Mouse (Mus musculus) hindbrain, embryonic 16.5 days (tissue): Measurements from ENCODE around the gene Gabrb3. TPM values are rescaled to one million over a fixed set of nuclear protein-coding genes. Genes with fewer than 3 reads are reported as not detected.

Experiments used
- ATAC-seq: fragments of 200-750 bp; cut with Nextera tagmentation; 2 replicates; pipeline ENCODE4 v1.8.0; 2017; ENCODE audit warnings: moderate TSS enrichment, moderate library complexity
- H3K27ac ChIP-seq: fragments of 300-500 bp; sonication (generic); 2 replicates; pipeline ENCODE4 v1.5.1; 2014; ENCODE audit warnings: low read depth, mild to moderate bottlenecking, control low read depth, low read length, moderate library complexity
- H3K27me3 ChIP-seq: fragments of 300-500 bp; sonication (generic); replicated peaks from 2 replicates; pipeline ENCODE4 v1.6.1; 2014; ENCODE audit warnings: low read length; ENCODE audit not compliant: control insufficient read depth, insufficient read depth
- H3K36me3 ChIP-seq: fragments of 300-500 bp; sonication (generic); 2 replicates; pipeline ENCODE4 v1.6.1; 2014; ENCODE audit warnings: mild to moderate bottlenecking, low read length, moderate library complexity, mixed read lengths; ENCODE audit not compliant: control insufficient read depth, insufficient read depth
- H3K4me1 ChIP-seq: fragments of 300-500 bp; sonication (generic); 2 replicates; pipeline ENCODE4 v1.6.1; 2014; ENCODE audit warnings: low read depth, low read length; ENCODE audit not compliant: control insufficient read depth, insufficient read depth
- H3K4me2 ChIP-seq: fragments of 300-500 bp; sonication (generic); 2 replicates; pipeline ENCODE4 v1.6.1; 2014; ENCODE audit warnings: mild to moderate bottlenecking, low read length, control low read depth, moderate library complexity
- H3K4me3 ChIP-seq: fragments of 300-500 bp; sonication (generic); 2 replicates; pipeline ENCODE4 v1.5.1; 2014; ENCODE audit warnings: mild to moderate bottlenecking, low read length, control low read depth, moderate library complexity
- H3K9ac ChIP-seq: fragments of 300-500 bp; sonication (generic); 2 replicates; pipeline ENCODE4 v1.6.1; 2014; ENCODE audit warnings: low read depth, mild to moderate bottlenecking, control low read depth, low read length, moderate library complexity
- H3K9me3 ChIP-seq: fragments of 300-500 bp; sonication (generic); 2 replicates; pipeline ENCODE4 v1.6.1; 2014; ENCODE audit warnings: mild to moderate bottlenecking, low read length, moderate library complexity; ENCODE audit not compliant: control insufficient read depth
- WGBS: fragments of 180-500 bp; shearing (Covaris S2); extraction: QIAGEN DNeasy Blood & Tissue Kit; methylation state at CpG from one replicate; pipeline ENCODE4 v1.1.7; 2014; 5-methylcytosine and 5-hydroxymethylcytosine counted together
- polyA plus RNA-seq: library from polyadenylated mRNA; unstranded; fragments of >200 nt; fragmentation: Nextera tagmentation; extraction: Ambion mirVana; gene quantifications from 2 replicates; pipeline ENCODE4 v1.2.1, GENCODE M21; 2015

The Gabrb3 gene
- polyA plus RNA-seq, 1 experiment from 2014 or later = 57.6 TPM

- ATAC-seq = peak; percentile 76
- 1% methylated on average over 70 of the region's 72 CpGs for WGBS
- Histone ChIP-seq H3K4me2 (peak overlapping the region; percentile 74), H3K9ac (peak overlapping the region; percentile 78), H3K4me1 (peaks cover 3% of the 10 kb centered on the region; the same call in 1 of the 2 replicates), H3K27me3 (peaks cover 5% of the 10 kb centered on the region; the same call in 1 of the 2 replicates), H3K27ac (peak overlapping the region; percentile 71), H3K36me3 (no peaks in the 10 kb centered on the region), H3K4me3 (peak overlapping the region; percentile 73), H3K9me3 (no peaks in the 10 kb centered on the region)
Measured at GRCm38 (mm10) chr7:57508860-57509632, 89.6 kb downstream of the Gabrb3 start.

GRCm38 (mm10) chr7:57509681-57510141 is 90.2 kb downstream of the Gabrb3 start, which contains the start of gene Gabra5:
Gene Gabra5 (minus strand): TSS chr7:57510059.
- H3K27ac ChIP-seq = peak within 1 kb of the TSS; percentile 71

GRCm38 (mm10) chr7:57512955-57513354 is 93.5 kb downstream of the Gabrb3 start:
- no peak for ATAC-seq
- Histone ChIP-seq H3K27me3 (peaks cover 2% of the 10 kb centered on the region; the same call in 1 of the 2 replicates), H3K36me3 (no peaks in the 10 kb centered on the region), H3K27ac (no peak overlapping the region), H3K4me3 (no peak overlapping the region), H3K4me1 (peaks cover 3% of the 10 kb centered on the region; the same call in 1 of the 2 replicates), H3K9me3 (no peaks in the 10 kb centered on the region), H3K9ac (no peak overlapping the region), H3K4me2 (no peak overlapping the region)
- 23% methylated on average over 3 of the region's 3 CpGs for WGBS

More at GRCm38 (mm10) chr7:57509681-57510141, 90.2 kb downstream of the Gabrb3 start, which contains the start of gene Gabra5:
- H3K4me3 ChIP-seq = peak within 1 kb of the TSS; percentile 73
- H3K9ac ChIP-seq = peak within 1 kb of the TSS; percentile 78
- H3K27me3 ChIP-seq = peaks cover 5% of the 10 kb centered on the region; the same call in 1 of the 2 replicates
- ATAC-seq = peak; percentile 88
- peak within 1 kb of the TSS; percentile 74 for H3K4me2 ChIP-seq
- WGBS = under 1% methylated on average over 59 of the region's 59 CpGs
- H3K4me1 ChIP-seq = peaks cover 3% of the 10 kb centered on the region; the same call in 1 of the 2 replicates
- no peaks in the 10 kb centered on the region for H3K9me3 ChIP-seq
- H3K36me3 ChIP-seq = no peaks in the 10 kb centered on the region

- no peak for ATAC-seq
- H3K27me3 ChIP-seq = no peaks in the 10 kb centered on the region
- H3K27ac ChIP-seq = no peak overlapping the region
- no peaks in the 10 kb centered on the region for H3K4me1 ChIP-seq
- WGBS = 87% methylated on average over 4 of the region's 4 CpGs
- no peak overlapping the region for H3K4me2 ChIP-seq
- H3K9me3 ChIP-seq = no peaks in the 10 kb centered on the region
- no peak overlapping the region for H3K4me3 ChIP-seq
- no peak overlapping the region for H3K9ac ChIP-seq
- no peaks in the 10 kb centered on the region for H3K36me3 ChIP-seq
Measured at GRCm38 (mm10) chr7:57529451-57529850, 110.0 kb downstream of the Gabrb3 start.

DNA sequence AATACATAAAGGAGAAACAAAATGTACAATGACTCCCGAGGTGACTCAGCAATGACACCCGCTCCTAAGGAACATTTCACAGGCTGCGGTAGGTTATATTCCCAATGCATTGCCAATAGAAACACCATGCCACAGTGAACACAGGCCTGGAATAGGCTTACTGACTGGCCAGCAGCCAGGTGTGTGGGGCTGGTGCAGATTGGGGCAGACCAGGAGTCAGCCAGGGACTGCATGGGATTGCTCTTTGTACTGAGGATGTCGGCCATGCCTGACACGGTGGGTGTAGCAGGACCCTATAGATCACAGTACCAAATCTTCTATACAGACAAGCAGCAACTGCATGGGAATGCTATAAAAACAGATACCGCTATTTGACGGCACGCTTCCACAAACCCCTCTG is 110.5 kb downstream of the Gabrb3 start:
- H3K4me3 ChIP-seq = no peak overlapping the region
- no peaks in the 10 kb centered on the region for H3K4me1 ChIP-seq
- no peak overlapping the region for H3K9ac ChIP-seq
- H3K27me3 ChIP-seq = no peaks in the 10 kb centered on the region
- no peak overlapping the region for H3K27ac ChIP-seq
- no peaks in the 10 kb centered on the region for H3K36me3 ChIP-seq
- H3K9me3 ChIP-seq = no peaks in the 10 kb centered on the region
- 0 out of 2 replicates have a peak, but pooled peaks have one; percentile 11 for ATAC-seq
- H3K4me2 ChIP-seq = no peak overlapping the region
- WGBS = 84% methylated on average over 8 of the region's 8 CpGs

DNA sequence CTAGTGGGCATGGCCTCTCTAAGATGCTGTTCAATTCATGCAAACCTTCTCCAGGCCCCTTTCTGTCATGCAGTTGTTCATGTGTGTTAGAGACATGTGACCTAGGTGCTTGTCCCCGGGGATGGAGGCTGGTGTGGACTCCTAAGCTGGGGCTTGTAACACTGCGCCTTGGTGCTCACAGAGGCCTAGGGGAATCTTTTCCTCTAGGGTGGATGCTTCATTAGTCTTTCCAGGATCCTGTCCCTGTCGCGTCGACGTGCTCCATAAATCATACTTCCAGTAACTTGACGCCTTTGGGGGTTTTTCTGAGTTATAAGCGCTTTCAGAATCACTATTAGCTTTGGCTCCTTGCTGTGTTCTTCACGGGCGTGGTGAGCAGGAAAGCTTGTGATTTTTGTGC is 113.2 kb downstream of the Gabrb3 start:
- no peak overlapping the region for H3K4me2 ChIP-seq
- no peak overlapping the region for H3K27ac ChIP-seq
- H3K4me1 ChIP-seq = no peaks in the 10 kb centered on the region
- 79% methylated on average over 10 of the region's 10 CpGs for WGBS
- H3K4me3 ChIP-seq = no peak overlapping the region
- H3K36me3 ChIP-seq = no peaks in the 10 kb centered on the region
- no peaks in the 10 kb centered on the region for H3K27me3 ChIP-seq
- no peaks in the 10 kb centered on the region for H3K9me3 ChIP-seq
- H3K9ac ChIP-seq = no peak overlapping the region
- ATAC-seq = no peak

DNA sequence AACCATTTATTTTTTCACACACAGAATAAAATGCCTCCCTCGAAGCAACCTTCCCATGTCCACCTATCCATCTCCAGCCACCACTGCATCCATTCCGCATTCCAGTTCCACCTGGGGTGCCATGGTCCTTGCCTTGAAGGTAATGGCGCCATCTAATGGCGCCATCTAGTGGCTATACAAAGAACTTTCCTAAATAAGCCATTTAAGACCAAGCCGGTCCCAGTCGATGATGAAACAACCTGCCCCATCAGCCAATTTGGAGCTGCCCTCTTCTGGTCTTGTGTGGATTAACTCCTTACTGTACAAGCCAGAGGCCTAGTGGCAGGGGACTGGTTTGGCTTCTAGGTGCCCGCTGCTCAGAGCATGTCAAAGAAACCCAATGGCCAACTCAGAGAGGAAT is 119.1 kb downstream of the Gabrb3 start:
- no peak overlapping the region for H3K9ac ChIP-seq
- H3K27me3 ChIP-seq = no peaks in the 10 kb centered on the region
- H3K27ac ChIP-seq = no peak overlapping the region
- no peak overlapping the region for H3K4me2 ChIP-seq
- H3K36me3 ChIP-seq = no peaks in the 10 kb centered on the region
- no peak overlapping the region for H3K4me3 ChIP-seq
- no peaks in the 10 kb centered on the region for H3K9me3 ChIP-seq
- WGBS = 24% methylated on average over 7 of the region's 7 CpGs
- H3K4me1 ChIP-seq = no peaks in the 10 kb centered on the region
- ATAC-seq = no peak

GRCm38 (mm10) chr7:57560732-57561436 is 141.4 kb downstream of the Gabrb3 start:
- Histone ChIP-seq H3K9me3 (no peaks in the 10 kb centered on the region), H3K36me3 (no peaks in the 10 kb centered on the region), H3K4me1 (no peaks in the 10 kb centered on the region), H3K27me3 (no peaks in the 10 kb centered on the region), H3K4me3 (no peak overlapping the region), H3K9ac (no peak overlapping the region), H3K27ac (no peak overlapping the region), H3K4me2 (no peak overlapping the region)
- no peak for ATAC-seq
- WGBS = 72% methylated on average over 3 of the region's 3 CpGs

DNA sequence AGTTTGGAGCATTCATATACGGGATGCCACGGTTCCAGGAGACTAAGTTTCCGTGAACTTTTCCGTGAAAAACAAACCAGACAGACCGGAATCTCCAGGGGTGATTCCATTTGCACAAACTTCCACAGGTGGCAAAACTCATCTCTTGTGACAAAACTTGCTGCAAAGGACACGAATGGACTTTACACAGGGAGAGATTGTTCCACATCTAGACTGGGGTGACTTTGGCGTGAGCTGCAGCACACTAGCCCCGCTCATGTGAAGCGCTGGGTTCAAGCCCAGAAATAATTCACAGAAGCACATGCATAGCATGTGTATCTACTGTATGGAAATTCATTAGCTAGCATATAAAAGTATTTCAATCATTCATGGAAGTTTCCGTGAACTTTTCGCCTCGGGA is 144.9 kb downstream of the Gabrb3 start:
- Histone ChIP-seq H3K27me3 (no peaks in the 10 kb centered on the region), H3K4me3 (no peak overlapping the region), H3K9me3 (no peaks in the 10 kb centered on the region), H3K36me3 (no peaks in the 10 kb centered on the region), H3K4me2 (no peak overlapping the region), H3K4me1 (no peaks in the 10 kb centered on the region), H3K9ac (no peak overlapping the region), H3K27ac (no peak overlapping the region)
- WGBS = 93% methylated on average over 12 of the region's 12 CpGs
- no peak for ATAC-seq
